Mouse (Mus musculus) adipocyte (in vitro differentiated cells): ENCODE data around the gene Glra2.
A peak's percentile ranks its signal among the peaks of the same experiment; 100 is the strongest.
"Not testable (repeated sequence)": the region's sequence is repeated elsewhere in the genome, so short reads cannot be mapped to it uniquely, and the experiment has no call there.

Experiments
- DNase-seq: peaks from one replicate; pipeline ENCODE4 v3.0.0-alpha.2; 2016; ENCODE audit warnings: low spot score

Gene Glra2

DNA sequence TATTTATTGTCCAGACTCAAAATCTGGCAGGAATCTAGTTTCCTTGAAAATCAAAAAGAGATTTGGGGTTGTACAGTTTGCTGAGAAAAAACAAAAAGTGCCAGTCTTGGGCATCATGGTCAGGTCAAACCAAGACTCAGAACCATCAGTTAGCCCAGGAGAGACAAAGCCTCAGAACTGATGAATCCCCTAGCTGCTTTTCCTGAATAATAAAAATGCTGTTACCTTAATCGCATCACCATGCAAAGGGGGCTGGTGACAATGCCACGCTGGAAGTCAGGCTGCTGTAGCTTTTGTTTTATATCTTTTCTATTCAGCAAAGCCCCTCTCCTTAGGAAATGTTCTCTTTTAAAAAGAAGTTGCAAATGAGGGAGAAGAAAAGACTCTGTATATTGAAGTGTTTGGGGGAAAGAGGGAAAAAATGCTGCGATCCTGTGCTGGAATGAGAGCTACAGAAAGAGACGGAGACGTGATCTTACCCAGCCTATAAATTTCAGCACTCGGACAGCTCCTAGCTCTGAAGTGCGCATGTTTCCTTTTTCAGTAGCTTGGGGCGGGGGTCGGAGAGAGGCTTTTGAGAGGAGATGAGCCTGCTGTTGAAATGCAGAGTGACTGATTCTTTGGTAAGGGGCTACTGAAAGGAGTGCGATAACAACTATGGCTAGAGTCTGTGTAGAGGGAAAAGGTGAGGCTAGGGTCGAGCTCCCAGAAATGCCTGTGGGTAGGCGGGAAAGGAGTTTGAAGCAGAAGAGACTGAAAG lies at the start of gene Glra2:
TSS of gene Glra2 (minus strand) at position 455 of the 760 bp plus-strand sequence.
- DNase-seq, result no peak

DNA sequence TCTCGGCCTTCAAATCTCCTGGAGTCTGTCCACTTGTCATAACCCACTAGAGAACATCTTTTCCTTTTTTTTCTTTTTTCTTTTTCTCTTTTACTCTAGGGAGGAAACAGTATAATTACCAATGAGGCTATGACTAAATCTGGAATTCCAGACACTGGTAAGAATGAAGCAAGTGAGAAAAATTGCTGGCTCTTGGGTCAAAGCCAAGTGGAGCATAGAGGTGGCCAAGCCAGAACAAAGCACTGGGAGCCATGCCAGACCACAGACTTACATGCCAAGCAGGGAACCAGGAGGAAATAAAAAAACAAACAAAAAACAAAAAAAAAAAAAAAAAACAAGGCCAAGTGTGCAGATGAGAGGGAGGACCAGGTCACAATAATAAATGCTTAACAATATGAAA lies 35.6 kb upstream of the Glra2 start:
- peak; percentile 46 for DNase-seq

- no peak for DNase-seq
Observed at GRCm38 (mm10) chrX:165344611-165345010, 17.4 kb upstream of the Glra2 start.

DNA sequence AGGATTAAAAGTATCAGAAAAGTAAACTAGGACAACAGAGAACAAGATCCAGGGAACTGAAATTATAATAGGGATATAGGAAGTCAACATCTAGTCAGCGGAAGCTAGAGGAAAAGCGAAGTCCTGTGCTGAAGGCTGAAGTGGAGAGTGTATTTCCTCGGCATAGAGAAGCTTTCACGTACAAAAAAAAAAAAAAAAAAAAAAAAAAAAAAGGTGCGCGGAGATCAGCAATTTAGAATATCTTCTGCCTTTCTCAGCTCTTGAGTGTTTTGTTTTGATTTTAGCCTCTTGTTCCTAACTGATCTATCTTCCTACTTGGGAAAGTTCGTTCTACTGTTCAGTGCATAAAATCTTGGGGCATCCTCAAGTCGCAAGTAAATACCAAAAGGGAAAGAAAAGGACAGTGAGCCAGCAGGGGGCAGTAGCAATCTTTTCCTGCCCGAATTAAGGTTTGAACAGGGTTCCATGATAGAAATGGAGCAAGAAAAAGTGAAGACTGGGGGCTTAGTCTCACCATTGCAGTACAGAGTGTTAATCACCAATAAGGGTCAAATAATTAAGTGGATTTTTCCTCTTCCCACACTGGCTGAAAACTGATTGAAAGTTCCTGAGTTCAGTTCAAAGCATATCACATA lies 623 bp upstream of the Glra2 start:
- no peak for DNase-seq

DNA sequence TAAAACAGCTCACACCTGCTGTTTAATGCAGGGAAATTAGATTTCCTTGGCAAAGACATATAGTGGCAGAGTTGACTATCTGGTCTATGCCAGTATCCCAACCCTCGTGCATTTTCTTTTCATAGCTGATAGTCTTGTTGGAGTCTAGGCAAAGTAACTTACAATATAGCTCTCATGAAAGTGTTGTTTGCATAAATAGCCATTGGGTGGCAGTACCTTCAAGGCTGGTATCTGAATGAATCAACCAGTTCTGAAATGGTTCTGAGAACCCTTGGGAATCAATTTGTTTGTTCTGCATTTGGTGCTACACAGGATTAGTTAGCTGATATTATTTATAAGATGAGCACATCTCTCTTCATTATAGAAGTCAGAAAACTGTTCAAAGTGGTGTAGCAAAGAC lies 133.6 kb downstream of the Glra2 start:
- no peak for DNase-seq

DNA sequence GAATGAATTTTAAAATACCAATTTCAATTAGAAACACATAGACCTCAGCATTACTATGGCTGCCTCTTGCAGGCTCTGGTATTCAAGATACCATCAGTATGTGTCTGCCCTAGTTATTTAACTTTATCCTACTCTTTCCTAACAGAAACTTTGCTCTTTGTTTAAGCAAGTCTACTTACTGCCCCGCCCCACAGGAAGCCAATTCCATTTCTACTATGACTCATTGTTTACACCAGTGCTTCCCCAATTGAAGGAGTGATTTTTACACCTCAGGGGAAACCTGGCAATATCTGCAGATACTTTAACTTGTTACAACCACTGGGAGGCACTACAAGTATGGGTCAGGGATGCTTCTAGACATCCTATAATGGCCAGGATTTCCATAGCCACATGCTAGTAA lies 136.0 kb downstream of the Glra2 start:
- DNase-seq, result no peak

DNA sequence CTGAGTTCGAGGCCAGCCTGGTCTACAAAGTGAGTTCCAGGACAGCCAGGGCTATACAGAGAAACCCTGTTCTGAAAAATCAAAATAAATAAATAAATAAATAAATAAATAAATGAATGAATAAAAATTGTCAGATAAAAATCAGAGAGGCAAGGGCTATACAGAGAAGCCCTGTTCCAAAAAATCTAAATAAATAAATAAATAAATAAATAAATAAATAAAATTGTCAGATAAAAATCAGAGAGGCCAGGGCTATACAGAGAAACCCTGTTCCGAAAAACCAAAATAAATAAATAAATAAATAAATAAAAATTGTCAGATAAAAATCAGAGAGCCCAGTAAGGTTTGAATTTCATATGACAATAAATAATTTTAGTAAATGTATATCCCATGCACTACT lies 144.2 kb downstream of the Glra2 start:
- not testable (repeated sequence) for DNase-seq

DNA sequence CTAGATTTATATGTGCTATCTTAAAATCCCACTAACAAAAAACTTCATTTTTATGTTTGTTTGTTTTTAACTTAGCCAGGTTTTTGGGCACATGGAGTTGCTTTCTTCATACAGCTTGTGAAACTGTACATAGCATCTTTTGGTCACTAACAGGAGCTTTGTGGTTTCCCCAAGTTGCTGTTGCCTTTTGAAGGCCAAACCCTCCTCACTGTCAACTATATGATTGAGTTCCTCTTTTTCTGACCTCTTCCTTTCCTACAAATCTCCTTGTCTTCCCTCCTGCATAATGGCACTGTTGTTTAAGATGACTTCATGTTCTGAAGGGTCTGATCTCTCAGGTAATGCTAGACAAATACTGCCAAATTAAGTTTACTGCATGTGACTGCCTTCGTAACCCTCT lies 170.6 kb downstream of the Glra2 start:
- DNase-seq, result no peak

DNA sequence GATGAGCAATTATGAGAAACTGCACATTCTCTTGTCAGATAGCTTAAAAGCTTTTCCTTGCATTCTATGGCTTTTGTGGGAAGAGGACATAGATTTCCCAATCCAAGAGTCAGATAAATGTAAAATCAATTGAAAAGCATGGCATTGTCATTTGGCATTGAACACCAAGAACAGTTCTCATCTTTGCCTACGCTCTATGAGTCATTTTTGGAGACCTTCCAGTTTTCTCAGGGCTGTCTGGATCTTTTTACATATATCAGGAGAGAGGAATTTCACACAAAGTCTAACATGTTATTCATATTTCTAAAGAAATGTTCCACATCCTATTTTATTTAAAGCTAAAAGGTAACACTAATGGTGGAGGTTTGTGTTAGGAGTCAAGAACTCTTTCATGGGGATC lies 223.0 kb downstream of the Glra2 start:
- DNase-seq, result no peak
